Mouse (Mus musculus) embryonic facial prominence, embryonic 11.5 days (tissue): ENCODE measurements around the gene Spata2l. TPM values are rescaled to one million over a fixed set of nuclear protein-coding genes. Genes with fewer than 3 reads are reported as not detected.
A peak's percentile ranks its signal among the peaks of the same experiment; 100 is the strongest.

Experiments
- ATAC-seq: fragments of 200-750 bp; cut with Nextera tagmentation; replicated peaks from 2 replicates; pipeline ENCODE4 v1.8.0; 2017; ENCODE audit warnings: low read depth; ENCODE audit not compliant: insufficient number of reproducible peaks, low FRiP score, low TSS enrichment
- DNase-seq: peaks from one replicate; pipeline ENCODE4 v3.0.0-alpha.2; 2015; ENCODE audit warnings: low spot score
- H3K27ac ChIP-seq: fragments of 300-500 bp; sonication (generic); replicated peaks from 2 replicates; pipeline ENCODE4 v1.5.1; 2014; ENCODE audit warnings: mild to moderate bottlenecking, low read depth, low read length, control low read depth
- H3K27me3 ChIP-seq: fragments of 300-500 bp; sonication (generic); 2 replicates; pipeline ENCODE4 v1.6.1; 2014; ENCODE audit warnings: mild to moderate bottlenecking, low read length, moderate library complexity, mixed read lengths; ENCODE audit not compliant: control insufficient read depth, insufficient read depth
- H3K36me3 ChIP-seq: fragments of 300-500 bp; sonication (generic); replicated peaks from 2 replicates; pipeline ENCODE4 v1.6.1; 2014; ENCODE audit warnings: low read depth, mild to moderate bottlenecking, low read length, moderate library complexity, mixed read lengths; ENCODE audit not compliant: control insufficient read depth, insufficient read depth
- H3K4me1 ChIP-seq: fragments of 300-500 bp; sonication (generic); 2 replicates; pipeline ENCODE4 v1.6.1; 2014; ENCODE audit warnings: low read length, mixed read lengths; ENCODE audit not compliant: control insufficient read depth, insufficient read depth
- H3K4me2 ChIP-seq: fragments of 300-500 bp; sonication (generic); 2 replicates; pipeline ENCODE4 v1.6.1; 2014; ENCODE audit warnings: low read depth, mild to moderate bottlenecking, control low read depth, low read length, moderate library complexity
- H3K4me3 ChIP-seq: fragments of 300-500 bp; sonication (generic); 2 replicates; pipeline ENCODE4 v1.5.1; 2014; ENCODE audit warnings: low read depth, low read length, control low read depth
- H3K9ac ChIP-seq: fragments of 300-500 bp; sonication (generic); replicated peaks from 2 replicates; pipeline ENCODE4 v1.6.1; 2014; ENCODE audit warnings: mild to moderate bottlenecking, control low read depth, low read length
- H3K9me3 ChIP-seq: fragments of 300-500 bp; sonication (generic); replicated peaks from 2 replicates; pipeline ENCODE4 v1.6.1; 2016; ENCODE audit warnings: mild to moderate bottlenecking, low read length, inconsistent platforms, mixed read lengths; ENCODE audit not compliant: control insufficient read depth
- WGBS: fragments of 180-500 bp; shearing (Covaris S2); extraction: QIAGEN DNeasy Blood & Tissue Kit; methylation state at CpG from one replicate; pipeline ENCODE4 v1.1.7; 2014; 5-methylcytosine and 5-hydroxymethylcytosine counted together
- polyA plus RNA-seq: library from polyadenylated mRNA; unstranded; fragments of >200 nt; fragmentation: Nextera tagmentation; extraction: Ambion mirVana; gene quantifications from 2 replicates; pipeline ENCODE4 v1.2.1, GENCODE M21; 2014

Spata2l gene
- polyA plus RNA-seq, 1 experiment from 2014 or later, result 1.1 TPM

GRCm38 (mm10) chr8:123190678-123191077, 45.4 kb downstream of the Spata2l start:
- Histone ChIP-seq H3K9ac (no peak overlapping the region; the same call in 1 of the 2 replicates), H3K36me3 (no peaks in the 10 kb centered on the region), H3K27ac (no peak overlapping the region), H3K4me3 (no peak overlapping the region), H3K4me2 (peak overlapping the region; percentile 16; the same call in 1 of the 2 replicates), H3K4me1 (peaks cover 11% of the 10 kb centered on the region), H3K9me3 (no peaks in the 10 kb centered on the region), H3K27me3 (no peaks in the 10 kb centered on the region)
- DNase-seq, result peak; percentile 87
- WGBS, result 2% methylated on average over 9 of the region's 9 CpGs
- no peak for ATAC-seq

DNA sequence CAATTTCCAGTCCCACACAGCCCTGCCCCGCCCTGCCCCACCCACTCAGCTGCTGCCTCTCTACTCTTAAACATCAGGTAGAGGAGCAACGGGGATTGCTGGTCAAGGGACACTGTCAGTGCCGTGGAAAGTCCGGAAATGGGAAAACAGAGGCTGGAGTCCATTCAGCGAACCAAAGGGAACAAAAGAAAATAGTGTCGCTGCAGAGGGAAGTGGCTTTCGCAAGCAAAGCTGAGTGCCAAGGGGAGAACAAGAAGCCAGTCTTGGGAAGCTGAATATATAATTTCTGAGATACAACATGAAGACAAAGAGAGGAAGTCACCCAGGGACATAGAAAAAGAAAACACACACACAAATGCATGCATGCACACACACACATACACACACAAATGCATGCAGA, 47.2 kb downstream of the Spata2l start:
- Histone ChIP-seq H3K9ac (no peak overlapping the region), H3K36me3 (no peaks in the 10 kb centered on the region), H3K4me2 (no peak overlapping the region), H3K4me3 (no peak overlapping the region), H3K27me3 (no peaks in the 10 kb centered on the region), H3K27ac (no peak overlapping the region), H3K4me1 (peaks cover 14% of the 10 kb centered on the region), H3K9me3 (no peaks in the 10 kb centered on the region)
- DNase-seq (no peak), ATAC-seq (no peak)
- WGBS, result 78% methylated on average over 7 of the region's 7 CpGs

DNA sequence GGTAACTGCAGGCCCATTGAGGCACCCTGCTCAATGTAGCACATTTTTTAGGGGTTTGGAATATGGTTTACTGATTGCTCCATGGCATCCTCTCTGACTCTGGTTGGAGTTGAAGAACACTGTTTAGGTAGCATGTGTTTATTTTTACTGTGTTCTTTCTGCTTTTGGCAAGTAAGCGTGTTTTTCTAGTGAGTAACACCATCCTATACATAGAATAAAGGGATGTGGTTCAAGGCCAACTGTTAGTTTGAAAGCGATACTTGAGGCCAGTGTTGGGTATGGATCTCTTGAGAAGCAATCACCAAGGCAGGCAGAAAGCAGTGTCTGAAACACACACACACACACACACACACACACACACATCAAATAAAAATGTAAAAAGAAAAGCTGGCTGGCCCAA, 48.0 kb downstream of the Spata2l start:
- Histone ChIP-seq H3K4me1 (peaks cover 14% of the 10 kb centered on the region), H3K27ac (no peak overlapping the region), H3K27me3 (no peaks in the 10 kb centered on the region), H3K36me3 (no peaks in the 10 kb centered on the region), H3K4me2 (no peak overlapping the region), H3K9ac (no peak overlapping the region), H3K4me3 (no peak overlapping the region), H3K9me3 (no peaks in the 10 kb centered on the region)
- ATAC-seq (no peak), DNase-seq (no peak)
- WGBS, result 77% methylated on average over 2 of the region's 2 CpGs

DNA sequence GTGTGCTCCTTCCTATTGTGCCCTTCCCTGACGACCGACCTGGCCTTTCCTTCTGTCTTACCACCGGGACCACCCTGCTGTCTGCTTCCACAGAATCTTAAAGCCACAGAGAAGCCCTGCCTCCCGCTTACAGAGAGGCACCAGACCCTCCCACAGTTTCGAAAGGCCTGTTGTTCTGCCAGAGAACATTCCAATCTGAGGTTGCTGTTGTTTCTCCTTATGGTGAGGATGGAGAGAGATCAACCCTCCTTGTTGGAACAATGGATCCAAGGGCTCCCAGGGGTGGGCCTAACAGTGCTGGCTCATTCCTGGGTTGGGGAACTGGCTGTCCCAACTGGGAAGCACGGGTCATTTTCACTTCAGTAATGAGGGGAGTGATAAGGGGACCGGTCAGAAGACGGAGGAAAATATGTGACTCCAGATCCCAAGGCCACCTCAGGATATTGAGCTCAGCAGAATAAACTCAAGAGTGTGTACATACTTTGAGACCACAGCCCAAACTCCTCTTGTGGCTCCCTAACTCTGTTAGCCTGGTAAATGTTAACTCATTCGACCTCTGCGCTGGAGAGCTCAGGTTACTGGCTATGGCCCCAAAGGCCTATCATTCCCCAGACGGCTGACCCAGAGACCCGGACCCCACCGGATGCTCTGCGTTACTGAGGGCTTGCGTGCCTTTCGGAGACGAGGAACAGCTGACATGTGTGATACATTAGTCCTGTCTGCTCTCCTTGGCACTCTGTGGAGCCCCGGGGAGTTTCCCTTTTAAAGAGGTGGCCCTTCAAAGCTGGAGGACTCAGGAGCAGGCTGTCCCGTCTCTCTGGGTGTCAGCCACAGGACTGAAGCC, 50.2 kb downstream of the Spata2l start, which contains the start of gene Dpep1:
Gene Dpep1, plus strand, starts transcription at position 677 of the 844 bp plus-strand sequence.
- Histone ChIP-seq H3K9me3 (no peaks in the 10 kb centered on the region), H3K4me1 (peaks cover 14% of the 10 kb centered on the region), H3K27me3 (no peaks in the 10 kb centered on the region), H3K9ac (peak within 1 kb of the TSS; percentile 7; the same call in 1 of the 2 replicates), H3K4me3 (no peak within 1 kb of the TSS), H3K27ac (peak within 1 kb of the TSS; percentile 52), H3K4me2 (peak within 1 kb of the TSS; percentile 10; the same call in 1 of the 2 replicates), H3K36me3 (no peaks in the 10 kb centered on the region)
- ATAC-seq (peak; percentile 45), DNase-seq (peak; percentile 86)
- WGBS, result 21% methylated on average over 19 of the region's 19 CpGs

DNA sequence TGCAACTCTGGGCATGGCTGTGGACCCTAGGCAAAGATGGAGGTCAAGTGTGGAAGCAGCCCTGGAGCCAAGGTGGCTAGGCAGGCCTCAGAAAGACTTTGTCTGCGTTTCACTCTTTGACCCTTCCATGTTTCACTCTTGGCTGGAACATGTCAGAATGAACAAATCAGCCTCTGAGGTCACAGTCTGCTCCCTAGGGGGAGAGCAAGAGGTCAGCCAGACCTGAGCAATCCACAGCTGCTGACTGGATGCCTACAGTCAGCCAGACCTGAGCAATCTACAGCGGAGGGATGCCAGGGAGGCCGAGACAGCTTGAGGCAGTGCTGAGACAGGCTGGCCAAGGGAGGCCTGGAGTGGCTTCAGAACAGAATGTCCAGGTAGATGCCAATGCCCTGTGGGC, 54.6 kb downstream of the Spata2l start:
- H3K27me3 ChIP-seq, result no peaks in the 10 kb centered on the region
- no peak overlapping the region for H3K4me2 ChIP-seq
- H3K9ac ChIP-seq, result no peak overlapping the region
- no peak overlapping the region for H3K27ac ChIP-seq
- H3K4me1 ChIP-seq, result peaks cover 7% of the 10 kb centered on the region
- no peaks in the 10 kb centered on the region for H3K9me3 ChIP-seq
- H3K36me3 ChIP-seq, result no peaks in the 10 kb centered on the region
- no peak overlapping the region for H3K4me3 ChIP-seq
- DNase-seq, result peak; percentile 52
- ATAC-seq, result no peak
- 62% methylated on average over 3 of the region's 3 CpGs for WGBS

Other genes starting within 250 kb of the Spata2l start
- 58.8 and 71.8 TPM in 2 replicates for gene Ankrd11, start 194.0 kb downstream of the Spata2l start, polyA plus RNA-seq
- gene Spg7, start 173.3 kb downstream of the Spata2l start, polyA plus RNA-seq, result 35.4 and 37.5 TPM in 2 replicates
- gene Rpl13, start 133.9 kb downstream of the Spata2l start, polyA plus RNA-seq, result 1,667 and 1,682 TPM in 2 replicates
- gene Cpne7, start 118.9 kb downstream of the Spata2l start, polyA plus RNA-seq, result 0.34 and 0.46 TPM in 2 replicates
- 8.4 and 10.2 TPM in 2 replicates for gene Sult5a1, start 77.9 kb downstream of the Spata2l start, polyA plus RNA-seq
- gene Dpep1, start 50.0 kb downstream of the Spata2l start, polyA plus RNA-seq, result 5.5 TPM in 2 replicates
- gene Chmp1a, start 23.5 kb downstream of the Spata2l start, polyA plus RNA-seq, result 91.0 and 93.2 TPM in 2 replicates
- gene Spata33, start 23.4 kb downstream of the Spata2l start, polyA plus RNA-seq, result 4.5 and 4.8 TPM in 2 replicates
- gene Cdk10, start 11.4 kb downstream of the Spata2l start, polyA plus RNA-seq, result 29.9 and 34.5 TPM in 2 replicates
- gene Zfp276, start 18.0 kb upstream of the Spata2l start, polyA plus RNA-seq, result 14.5 and 17.8 TPM in 2 replicates
- gene Vps9d1, start 18.1 kb upstream of the Spata2l start, polyA plus RNA-seq, result 15.6 and 21.7 TPM in 2 replicates
- gene Fanca, start 82.3 kb upstream of the Spata2l start, polyA plus RNA-seq, result 29.5 and 34.6 TPM in 2 replicates
- 3.1 and 3.4 TPM in 2 replicates for gene Spire2, start 96.5 kb upstream of the Spata2l start, polyA plus RNA-seq
- gene Tcf25, start 137.5 kb upstream of the Spata2l start, polyA plus RNA-seq, result 151 TPM in 2 replicates
- not detected in 2 replicates for gene Mc1r, start 170.9 kb upstream of the Spata2l start, polyA plus RNA-seq
- gene Tubb3, start 175.2 kb upstream of the Spata2l start, polyA plus RNA-seq, result 199 and 248 TPM in 2 replicates
- gene Def8, start 187.3 kb upstream of the Spata2l start, polyA plus RNA-seq, result 38.8 and 39.6 TPM in 2 replicates
- 32.2 and 33.2 TPM in 2 replicates for gene Afg3l1, start 241.7 kb upstream of the Spata2l start, polyA plus RNA-seq